Mouse (Mus musculus): ENCODE measurements around the gene Ripor3.

GRCm38 (mm10) chr2:168037063-168037462 lies 26.6 kb upstream of the Ripor3 start:
- TF ChIP-seq POLR2A (IDR thresholded peaks at IDR 0.05; ENCODE audit: borderline replicate concordance, insufficient read depth, low read length) (no peak), CTCF (IDR thresholded peaks at IDR 0.05; ENCODE audit: borderline replicate concordance, insufficient read depth, low read depth, low read length) (no peak)
